Comparison of ENCODE assay signal across 16 mouse cellular contexts in the genomic region with DNA sequence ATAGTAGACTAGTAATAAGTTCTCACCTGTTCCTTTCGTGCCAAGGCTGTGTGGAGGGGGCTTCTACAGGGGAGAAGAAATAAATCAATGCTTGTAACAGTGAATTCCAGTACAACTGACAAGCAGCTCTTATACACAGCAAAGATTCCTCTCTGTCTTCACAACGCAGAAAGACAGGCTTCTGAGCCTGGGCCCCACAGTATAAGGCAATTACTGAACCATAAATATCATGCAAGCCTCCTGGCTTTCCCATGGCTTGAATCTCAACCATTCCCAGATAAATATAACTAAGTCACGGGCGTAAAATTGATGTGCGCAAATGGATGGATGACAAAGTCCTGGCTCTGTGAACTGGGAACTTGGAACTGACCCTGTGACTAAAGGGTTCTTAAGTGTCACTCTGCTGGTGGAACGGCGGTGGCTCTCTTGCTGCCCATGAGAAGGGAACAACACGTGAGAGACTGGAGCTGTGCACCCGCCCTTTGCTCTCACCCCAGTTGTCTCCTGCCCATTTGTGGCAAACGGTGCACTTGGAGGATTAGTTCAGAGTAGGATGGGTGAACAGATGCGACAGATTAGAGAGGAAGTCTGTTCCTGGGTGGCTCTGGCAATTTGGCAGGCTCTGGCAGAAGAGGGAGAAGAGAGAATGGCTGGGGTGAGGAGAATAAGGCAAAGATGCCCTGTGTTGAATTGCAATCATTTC. TPM values are rescaled to one million over a fixed set of nuclear protein-coding genes. Genes with fewer than 3 reads are reported as not detected.
DNase-seq lines count a peak whose midpoint lies in the region; TF ChIP-seq lines count a peak whose summit lies in the region.
"Had no signal": no experiment of that assay in that cellular context is flagged by ENCODE, and none has a peak within 500 bp of the region (broad histone marks: within the 10 kb centered on the region; RNA-seq: fewer than 3 reads in every experiment).

No protein-coding gene starts in this region.

- no peak for TF ChIP-seq CTCF in gastrocnemius, adult 2 months (IDR thresholded peaks at IDR 0.05)

- peak; percentile 73 for DNase-seq in gastrocnemius, adult 2 months
- no peak for DNase-seq in gastrocnemius, postnatal 4 days (ENCODE audit: low spot score in 2 of 2)
- peak; percentile 58 for DNase-seq in left cerebral cortex, postnatal 4 days
- no peak for DNase-seq in left cerebral cortex, adult 8-10 months (ENCODE audit: low spot score in 2 of 2)
- DNase-seq in layer of hippocampus, postnatal 14 days (ENCODE audit: low spot score in 2 of 2) = peak; percentile 32 to 67
- peak; percentile 81 for DNase-seq in skeletal muscle tissue, adult 2 months (ENCODE audit: low read depth, low spot score)
- no peak for DNase-seq in ovary, postnatal 36 days (ENCODE audit: low spot score)
- DNase-seq: adrenal gland, adult 8-10 months; cerebellum, adult 9-10 months; embryo, embryonic 11 days; lung, adult 2 months; lung, postnatal 4 days; thymus, adult 2 months had no signal

- peak overlapping the region; percentile 83 for H3K27ac ChIP-seq in gastrocnemius, adult 2 months
- H3K27ac ChIP-seq: hindbrain, embryonic 14.5 days; kidney, embryonic 15.5 days; midbrain, embryonic 13.5 days had no signal

- intact Hi-C loops in gastrocnemius, adult 2 months (cut with DNase I) = loop anchor here (5.0 kb wide), 1 partner anchor 46 kb away; no protein-coding TSS in a partner anchor
- intact Hi-C loops in left cerebral cortex, postnatal 4 days (cut with DNase I) = no loop called here

- H3K4me3 ChIP-seq in gastrocnemius, adult 2 months = no peak overlapping the region
- H3K4me3 ChIP-seq: kidney, embryonic 15.5 days; midbrain, embryonic 13.5 days had no signal

RNA-seq across cellular contexts. Expression of gene Stim2, which starts 56.8 kb away (rescaled TPM):
- 10 to 100 TPM; 34.1 to 58.6 TPM for total RNA-seq in gastrocnemius, adult 2 months (2021)
- total RNA-seq in gastrocnemius, postnatal 4 days (2021) = 10 to 100 TPM; 72.8 to 82.9 TPM
- 10 to 100 TPM; 48.5 to 50.2 TPM for total RNA-seq in left cerebral cortex, postnatal 4 days (2021)
- total RNA-seq in left cerebral cortex, adult 8-10 months (2022) = 10 to 100 TPM; 73.6 to 84.1 (median 77.8) TPM
- 100 to 1,000 TPM; 103 to 108 TPM for total RNA-seq in layer of hippocampus, postnatal 14 days (2021)

Comparison
In these comparisons a context has a peak if more than half of its experiments do, and no peak if none do; other contexts are left out.
1. DNase-seq: peak in gastrocnemius, adult 2 months (single experiment), left cerebral cortex, postnatal 4 days (single experiment), layer of hippocampus, postnatal 14 days (2 of 2) and skeletal muscle tissue, adult 2 months (single experiment); none in gastrocnemius, postnatal 4 days (0 of 2), left cerebral cortex, adult 8-10 months (0 of 2) and ovary, postnatal 36 days (single experiment).